Mouse (Mus musculus) monocyte, adult 5-6 weeks (primary cell): ENCODE data around the gene Dusp6. TPM values are rescaled to one million over a fixed set of nuclear protein-coding genes. Genes with fewer than 3 reads are reported as not detected.

Experiments used
- ATAC-seq: fragments of 153-309, 156-312 bp; replicated peaks from 2 replicates; pipeline ENCODE4 v1.8.0; 2017; ENCODE audit warnings: mild to moderate bottlenecking; ENCODE audit not compliant: low TSS enrichment, insufficient number of reproducible peaks, severe bottlenecking, poor library complexity, low FRiP score
- total RNA-seq: library from RNA; stranded (forward); fragments of 200-1000, 200-491, 200-594 nt; gene quantifications from 3 replicates; pipeline ENCODE4 v1.2.3, GENCODE M21; 2017

Gene Dusp6
- total RNA-seq, 1 experiment from 2014 or later, result 201 TPM

DNA sequence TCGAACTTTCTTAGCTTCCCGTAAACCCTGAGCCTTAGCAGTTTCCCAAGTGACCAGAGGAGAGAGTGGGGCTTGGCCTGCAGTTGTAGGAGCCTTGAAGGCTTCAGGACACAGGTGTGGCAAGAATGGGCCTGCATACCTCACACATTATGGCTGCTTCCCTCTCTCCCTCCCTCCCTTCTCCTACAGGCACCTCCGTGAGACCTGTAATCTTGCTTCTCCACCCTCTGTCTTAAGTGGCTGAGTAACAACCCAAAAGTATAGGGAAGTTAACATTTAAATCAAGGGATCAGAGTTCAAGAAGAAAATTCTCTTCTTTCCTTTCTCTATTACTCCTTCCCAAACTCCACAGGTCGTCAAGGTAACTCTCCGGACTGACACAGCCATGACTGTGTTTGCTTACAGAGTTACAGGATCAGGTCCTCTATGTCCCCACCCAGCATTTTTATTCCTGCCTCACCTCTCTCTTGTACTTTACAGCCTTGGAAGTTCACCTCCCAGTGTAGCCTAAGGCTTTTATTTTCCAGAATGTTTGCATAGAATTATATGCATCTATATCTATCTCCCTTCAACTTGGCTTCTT, 19.0 kb upstream of the Dusp6 start:
- ATAC-seq, result no peak

DNA sequence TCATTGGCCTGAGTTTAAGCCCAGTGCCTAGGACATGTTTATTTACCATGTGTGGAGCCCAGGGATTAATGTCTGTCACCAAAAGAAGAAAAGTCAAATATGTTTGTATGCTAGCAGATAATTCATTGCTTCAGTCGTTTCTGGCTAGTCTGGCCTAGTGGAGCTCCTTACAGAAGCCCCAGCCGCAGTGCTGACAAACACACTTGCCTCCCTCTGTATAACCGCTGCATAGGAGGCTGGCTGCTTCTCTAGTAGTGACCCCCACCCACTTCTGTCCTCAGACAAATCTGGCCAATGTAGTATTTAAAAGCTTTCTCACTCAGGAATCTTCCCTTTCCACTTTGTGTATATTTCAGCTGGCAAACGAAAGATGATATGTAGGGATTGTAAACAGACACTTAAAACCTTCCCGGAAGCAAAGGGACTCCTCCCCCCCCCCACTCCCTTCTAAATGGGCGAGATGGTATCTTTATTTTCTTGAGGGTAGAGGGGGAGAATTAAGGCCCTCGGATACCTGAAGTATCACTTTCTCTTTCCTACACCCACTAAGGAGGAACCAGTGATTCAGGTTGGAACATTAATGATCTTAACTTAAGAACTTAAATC, 18.3 kb upstream of the Dusp6 start:
- ATAC-seq, result no peak

DNA sequence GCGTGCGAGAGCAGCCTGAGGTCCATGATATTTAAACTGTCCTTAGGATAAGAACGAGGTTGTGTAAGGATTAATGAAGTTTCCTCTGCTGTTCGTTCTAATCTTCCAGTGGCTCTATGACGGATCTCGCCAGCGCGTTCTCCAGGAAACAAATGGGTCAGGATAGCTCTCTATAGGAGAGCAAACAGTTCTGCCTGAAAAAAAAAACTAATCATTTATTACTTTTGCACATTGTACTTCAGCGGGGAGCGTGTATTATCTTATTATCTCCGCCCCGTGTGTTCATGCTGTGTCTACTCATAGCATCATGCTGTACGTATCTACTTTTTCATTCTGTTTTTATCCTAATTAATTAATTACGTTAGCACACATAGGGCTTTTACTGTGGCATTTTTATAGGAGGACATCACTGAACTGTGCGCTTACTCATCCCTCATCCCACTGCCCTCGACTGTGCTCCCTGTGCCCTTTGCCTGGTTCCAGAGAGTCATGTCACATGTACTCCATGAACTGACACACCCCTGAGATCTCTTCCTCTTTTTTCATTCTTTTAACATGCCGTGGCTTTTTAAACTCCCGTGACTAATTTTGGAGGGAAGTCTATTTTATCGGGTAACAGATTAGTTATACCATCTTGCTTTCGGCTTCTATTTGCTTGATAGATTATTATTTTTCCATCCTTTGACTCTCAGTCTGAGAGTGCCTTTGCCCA, 16.1 kb upstream of the Dusp6 start:
- peak; percentile 86 for ATAC-seq

DNA sequence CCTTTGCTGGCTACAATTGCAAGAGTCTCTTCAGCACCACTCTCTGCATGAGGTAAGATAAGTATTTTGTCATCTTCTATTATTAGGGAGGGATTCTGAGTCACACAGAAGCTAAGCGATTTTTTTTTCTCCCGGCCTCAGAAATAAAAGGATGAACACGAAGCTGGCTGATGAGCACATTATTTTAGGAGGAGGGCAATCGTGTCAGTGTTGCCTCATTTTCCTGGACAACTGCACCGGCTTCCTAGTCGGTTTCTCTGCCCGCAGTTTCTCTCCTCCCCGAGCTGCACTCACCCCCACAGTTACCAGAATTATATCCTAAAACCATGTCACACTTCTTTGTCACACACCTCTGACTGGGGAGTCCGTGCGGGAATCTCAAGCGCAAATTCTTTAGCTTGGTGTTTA, 12.2 kb upstream of the Dusp6 start:
- no peak for ATAC-seq

DNA sequence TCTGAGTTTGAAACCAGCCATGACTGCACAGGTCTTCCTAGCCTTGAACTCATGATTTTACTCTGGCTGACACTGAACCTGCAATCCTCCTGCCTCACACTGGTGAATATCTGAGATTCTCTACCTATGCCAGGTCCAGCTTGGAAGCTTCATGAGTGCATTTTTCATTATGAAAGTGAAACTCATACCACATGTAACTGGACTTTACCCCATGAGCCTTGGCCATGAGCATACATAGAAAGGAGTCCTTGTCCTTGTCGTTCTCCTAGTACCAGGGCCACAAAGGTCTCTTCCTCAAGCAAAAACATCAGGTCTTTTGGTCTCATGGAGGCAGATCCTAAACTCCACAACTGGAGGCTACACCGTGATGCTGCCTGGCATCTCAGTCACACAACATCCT, 9.6 kb upstream of the Dusp6 start:
- no peak for ATAC-seq

DNA sequence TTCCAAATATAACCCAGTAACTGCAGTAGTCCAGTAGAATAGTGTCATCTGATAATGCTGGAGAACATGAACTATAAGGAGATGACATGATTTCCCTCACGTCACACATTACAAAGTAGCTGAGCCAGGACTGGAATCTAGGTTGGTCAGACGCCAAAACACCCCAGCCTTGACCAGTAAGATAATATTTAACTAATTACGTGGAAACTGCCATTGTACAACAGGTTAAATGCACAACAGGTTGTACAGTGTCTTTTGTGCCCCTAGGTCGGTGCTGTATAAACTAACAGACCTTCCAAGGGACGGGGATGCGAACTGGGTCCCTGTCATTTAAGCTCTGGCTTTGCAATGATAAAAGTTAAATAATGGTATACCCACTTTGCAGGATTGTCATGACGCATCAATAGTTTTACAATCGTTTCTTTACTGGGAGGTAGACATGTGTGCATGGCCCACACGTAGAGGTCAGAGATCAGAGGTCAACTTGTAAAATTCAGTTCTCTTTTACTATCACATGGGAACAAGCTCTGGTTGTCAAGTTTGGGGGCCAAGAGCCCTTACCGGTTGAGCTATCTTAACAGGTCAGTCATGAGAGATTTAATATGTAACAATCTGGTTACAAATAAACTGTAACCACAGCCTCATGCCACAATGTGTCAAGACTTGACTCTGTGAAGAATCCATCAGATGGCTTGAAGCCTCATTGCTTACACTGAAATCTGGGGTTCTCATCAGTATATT, 7.0 kb upstream of the Dusp6 start:
- no peak for ATAC-seq

DNA sequence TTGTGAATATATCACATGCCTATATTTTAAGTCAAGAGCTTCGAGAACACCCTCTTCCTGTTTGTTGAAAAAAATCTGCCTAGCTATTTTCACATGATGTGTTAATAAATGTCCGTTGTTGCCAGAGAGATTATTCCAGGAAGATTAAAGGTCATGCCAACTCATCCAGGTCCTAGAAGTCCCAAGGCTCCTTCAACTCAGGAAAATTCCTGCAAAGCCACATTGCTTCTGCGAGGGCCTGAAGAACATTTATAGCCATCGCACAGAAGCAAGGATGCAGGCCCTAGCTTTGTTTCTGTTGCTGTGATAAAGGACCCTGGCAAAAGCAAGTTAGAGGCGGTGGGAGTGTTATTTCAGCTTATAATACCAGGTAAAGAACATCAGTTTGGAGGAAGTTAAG, 5.5 kb upstream of the Dusp6 start:
- ATAC-seq, result no peak

DNA sequence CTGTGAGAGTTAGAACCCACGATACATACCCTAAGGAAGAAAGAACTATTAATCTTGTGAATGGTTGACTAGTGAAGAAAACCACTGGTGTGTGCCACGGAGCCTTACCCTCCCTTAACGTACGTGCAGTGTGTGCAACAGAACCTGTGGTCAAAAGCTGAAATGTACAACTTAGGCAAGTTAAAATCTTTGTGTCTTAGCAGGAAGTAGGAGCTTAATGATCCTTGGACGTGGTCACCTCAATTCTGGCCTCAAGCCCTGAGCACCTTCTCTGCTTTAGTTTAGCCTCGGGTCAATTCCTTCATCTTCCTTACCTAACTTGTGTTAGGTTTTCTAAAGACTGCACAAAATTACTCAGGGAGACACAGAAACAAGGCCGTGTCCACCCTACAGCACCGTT, 3.2 kb upstream of the Dusp6 start:
- no peak for ATAC-seq

DNA sequence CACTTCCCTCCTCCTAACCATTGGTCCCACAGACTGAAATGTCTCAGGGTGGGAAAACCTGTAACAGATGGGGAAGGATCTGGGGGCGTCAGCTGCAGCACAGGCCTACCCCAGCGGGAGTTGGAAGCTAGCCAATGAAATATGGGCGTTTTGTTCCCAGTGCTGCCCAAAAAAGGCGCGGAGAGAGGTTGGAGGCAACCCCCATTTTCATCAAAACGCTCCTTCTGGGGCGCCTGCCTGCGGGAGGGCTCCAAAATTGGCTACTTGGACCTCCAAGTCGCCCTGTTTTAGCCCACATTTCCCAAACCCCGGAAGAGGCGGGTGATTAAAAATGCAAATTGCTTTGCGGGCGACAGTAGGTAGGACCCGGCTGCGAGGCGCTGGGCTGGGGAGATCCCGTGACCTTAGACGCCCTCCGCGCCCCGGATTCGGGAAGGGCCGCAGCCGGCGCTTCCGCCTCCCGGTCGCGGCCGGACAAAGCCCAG, 1.8 kb upstream of the Dusp6 start:
- ATAC-seq, result no peak

DNA sequence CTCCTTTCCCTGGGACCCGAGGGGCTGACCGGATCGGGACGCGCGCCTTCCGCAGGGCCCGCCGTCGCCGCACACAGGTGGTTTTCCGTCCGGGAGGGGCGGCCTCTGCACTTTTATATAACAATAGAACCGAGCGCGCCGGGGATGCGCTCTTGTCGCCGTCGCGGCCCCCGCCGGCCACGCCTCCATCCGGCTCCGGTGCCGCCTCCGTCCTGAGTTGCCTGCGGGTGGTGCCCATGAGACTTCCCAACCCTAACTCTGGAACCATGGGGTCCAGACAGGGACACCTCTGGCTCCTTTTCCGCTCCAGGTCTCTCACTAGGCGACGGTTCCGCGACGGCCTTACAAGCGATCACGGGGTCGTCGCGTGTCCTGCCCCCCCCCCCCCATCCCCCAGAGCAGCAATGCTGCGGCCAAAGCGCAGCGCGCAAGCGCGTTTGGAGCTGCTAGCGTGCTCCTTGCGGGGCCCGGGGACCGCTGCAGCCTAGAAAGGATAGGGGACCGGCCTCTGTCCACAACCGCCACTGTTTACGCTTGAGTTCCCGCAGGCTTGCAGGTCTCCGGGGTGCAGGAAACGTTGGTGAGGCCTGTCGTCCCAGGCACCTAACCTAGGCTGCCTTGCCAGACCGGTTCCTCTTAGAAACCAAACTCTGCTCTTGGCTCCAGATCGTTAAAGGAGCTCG, 1.3 kb upstream of the Dusp6 start:
- peak; percentile 21; the same call in 1 of the 2 replicates for ATAC-seq

DNA sequence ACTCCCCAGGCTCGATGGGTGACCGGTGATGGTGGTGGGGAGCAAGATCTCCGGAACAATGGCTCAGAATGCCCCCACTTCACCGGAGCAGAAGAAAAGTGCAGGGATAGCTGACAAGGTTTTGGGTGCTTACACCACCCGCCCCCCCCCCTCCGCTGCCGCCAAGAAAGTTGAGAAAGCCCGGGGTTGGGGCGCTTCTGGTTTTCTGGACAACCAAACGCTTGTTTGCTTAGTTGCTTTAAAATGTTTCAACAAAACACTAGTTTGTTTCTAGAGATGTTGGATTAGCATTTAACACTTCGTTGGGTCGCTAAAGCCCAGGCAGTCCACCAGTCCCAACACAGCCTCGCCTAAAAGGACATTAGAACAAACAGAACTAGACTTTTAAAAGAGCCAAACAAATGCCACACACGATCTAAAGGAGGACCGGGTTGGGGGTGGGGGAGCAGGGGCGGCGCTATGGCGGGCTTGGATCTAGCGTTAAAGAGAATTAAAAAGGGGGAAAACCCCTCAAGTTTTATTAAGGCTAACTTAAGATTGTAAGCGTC, 638 bp upstream of the Dusp6 start:
- no peak for ATAC-seq

DNA sequence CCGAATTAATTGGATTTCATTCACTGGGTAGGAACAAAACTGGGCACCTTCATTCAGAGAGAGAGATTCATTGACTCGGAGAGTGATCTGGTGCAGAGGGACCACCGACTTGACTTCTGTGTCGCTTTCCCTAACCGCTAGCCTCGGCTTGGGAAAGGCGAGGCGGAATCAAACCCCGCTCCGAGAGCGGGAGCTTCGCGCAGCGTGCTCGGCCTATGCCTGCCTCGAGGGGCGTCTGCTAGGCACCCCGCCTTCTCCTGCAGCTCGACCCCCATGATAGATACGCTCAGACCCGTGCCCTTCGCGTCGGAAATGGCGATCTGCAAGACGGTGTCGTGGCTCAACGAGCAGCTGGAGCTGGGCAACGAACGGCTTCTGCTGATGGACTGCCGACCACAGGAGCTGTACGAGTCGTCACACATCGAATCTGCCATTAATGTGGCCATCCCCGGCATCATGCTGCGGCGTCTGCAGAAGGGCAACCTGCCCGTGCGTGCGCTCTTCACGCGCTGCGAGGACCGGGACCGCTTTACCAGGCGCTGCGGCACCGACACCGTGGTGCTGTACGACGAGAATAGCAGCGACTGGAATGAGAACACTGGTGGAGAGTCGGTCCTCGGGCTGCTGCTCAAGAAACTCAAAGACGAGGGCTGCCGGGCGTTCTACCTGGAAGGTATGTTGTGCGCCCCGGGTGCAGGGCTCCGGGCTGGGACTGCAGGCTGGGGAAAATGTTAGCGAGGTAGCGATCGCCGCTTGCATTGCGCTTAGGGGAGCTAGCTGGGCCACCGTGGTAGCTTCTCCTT, 589 bp downstream of the Dusp6 start:
- no peak for ATAC-seq

DNA sequence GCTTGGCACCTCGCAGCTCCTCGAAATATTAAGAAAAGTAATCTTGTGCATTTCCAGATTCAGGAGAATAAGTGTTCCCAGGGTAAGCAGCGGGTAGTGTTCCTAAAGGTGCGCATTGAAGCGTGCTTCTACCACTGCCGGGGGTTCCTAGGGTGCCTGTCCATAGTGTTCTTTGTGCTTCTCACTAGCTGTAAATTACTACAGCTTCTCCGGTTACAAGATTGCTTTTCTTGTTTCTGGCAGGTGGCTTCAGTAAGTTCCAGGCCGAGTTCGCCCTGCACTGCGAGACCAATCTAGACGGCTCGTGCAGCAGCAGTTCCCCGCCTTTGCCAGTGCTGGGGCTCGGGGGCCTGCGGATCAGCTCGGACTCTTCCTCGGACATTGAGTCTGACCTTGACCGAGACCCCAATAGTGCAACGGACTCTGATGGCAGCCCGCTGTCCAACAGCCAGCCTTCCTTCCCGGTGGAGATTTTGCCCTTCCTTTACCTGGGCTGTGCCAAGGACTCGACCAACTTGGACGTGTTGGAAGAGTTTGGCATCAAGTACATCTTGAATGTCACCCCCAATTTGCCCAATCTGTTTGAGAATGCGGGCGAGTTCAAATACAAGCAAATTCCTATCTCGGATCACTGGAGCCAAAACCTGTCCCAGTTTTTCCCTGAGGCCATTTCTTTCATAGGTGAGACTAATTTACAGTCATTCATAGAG, 1.4 kb downstream of the Dusp6 start:
- ATAC-seq, result no peak

DNA sequence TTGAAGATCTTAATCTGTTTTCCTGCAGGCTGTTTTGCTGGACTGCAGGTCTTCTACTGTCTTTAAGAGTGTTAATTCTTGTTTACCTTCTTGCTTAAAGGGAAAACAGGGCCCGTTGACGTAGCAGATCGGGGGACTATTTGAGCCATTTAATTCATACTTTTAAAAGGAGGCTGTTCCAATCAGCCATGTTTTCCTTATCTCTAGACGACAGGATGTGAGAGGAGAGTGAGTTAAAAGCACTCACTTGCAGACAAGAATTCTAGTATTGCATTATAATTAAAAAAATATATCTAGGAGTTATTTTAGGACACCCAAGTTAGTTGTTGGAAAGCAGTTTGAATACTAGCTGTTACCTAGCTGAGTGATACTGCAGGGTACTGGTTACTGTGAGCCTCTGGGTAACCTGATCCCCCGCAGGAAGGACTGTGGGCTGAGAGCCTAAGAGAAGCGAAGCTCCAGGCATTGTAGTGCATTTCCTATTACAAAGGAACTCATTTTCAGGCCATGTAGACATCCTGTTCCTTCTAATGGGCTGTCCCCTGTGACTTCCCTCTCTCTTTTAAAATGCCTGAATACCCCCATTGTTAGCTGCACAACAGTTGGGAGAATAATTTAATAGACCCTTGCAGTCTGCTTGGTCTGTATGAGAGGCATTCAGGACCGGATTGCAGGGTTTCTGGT, 2.1 kb downstream of the Dusp6 start:
- ATAC-seq, result no peak

DNA sequence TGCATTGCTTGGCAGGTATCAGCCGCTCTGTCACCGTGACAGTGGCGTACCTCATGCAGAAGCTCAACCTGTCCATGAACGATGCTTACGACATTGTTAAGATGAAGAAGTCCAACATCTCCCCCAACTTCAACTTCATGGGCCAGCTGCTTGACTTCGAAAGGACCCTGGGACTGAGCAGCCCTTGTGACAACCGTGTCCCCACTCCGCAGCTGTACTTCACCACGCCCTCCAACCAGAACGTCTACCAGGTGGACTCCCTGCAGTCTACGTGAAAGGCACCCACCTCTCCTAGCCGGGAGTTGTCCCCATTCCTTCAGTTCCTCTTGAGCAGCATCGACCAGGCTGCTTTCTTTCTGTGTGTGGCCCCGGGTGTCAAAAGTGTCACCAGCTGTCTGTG, 3.0 kb downstream of the Dusp6 start:
- ATAC-seq, result no peak

DNA sequence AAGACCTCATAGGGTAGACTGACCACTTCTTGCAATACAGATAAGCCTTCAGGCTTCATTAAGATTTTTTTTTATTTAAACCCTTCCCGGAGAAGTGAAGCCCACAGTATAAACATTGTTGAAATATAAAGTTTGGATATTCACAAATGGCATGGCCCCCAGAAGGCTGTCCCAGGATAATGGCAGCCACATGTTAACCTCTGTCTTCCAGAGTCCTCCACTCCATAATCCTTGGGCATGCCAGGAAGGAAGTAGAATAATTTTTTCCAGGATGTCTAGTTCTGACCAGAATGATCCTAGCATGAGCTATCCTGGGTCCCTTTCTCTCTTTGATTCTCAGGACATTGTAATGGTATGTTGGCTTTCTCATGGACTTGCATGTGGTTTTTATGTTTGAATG, 4.6 kb downstream of the Dusp6 start:
- ATAC-seq, result no peak
